Mouse (Mus musculus) Patski (cell line): ENCODE results near the gene Hk1. TPM values are rescaled to one million over a fixed set of nuclear protein-coding genes. Genes with fewer than 3 reads are reported as not detected.

ENCODE experiments used
- ATAC-seq: fragments of 100-300 bp; one replicate; pipeline ENCODE4 v1.8.0; 2021
- CTCF ChIA-PET: fragments of 350-600 bp; sonication (Branson Sonifier 250); formaldehyde crosslinking; loops from one replicate; lab custom pipeline; 2022; ENCODE audit warnings: inconsistent platforms; lab: Charles Lee
- POLR2A ChIA-PET: fragments of 350-600 bp; sonication (Branson Sonifier 250); formaldehyde crosslinking; loops from one replicate; lab custom pipeline; 2022; ENCODE audit warnings: antibody characterized with exemption, inconsistent platforms; lab: Charles Lee
- DNase-seq: peaks from one replicate; pipeline ENCODE4 v3.0.0-alpha.2; 2011; ENCODE audit warnings: low read depth, low spot score
- H3K27me3 ChIP-seq: fragments of 371-371 bp; one replicate; pipeline ENCODE4 v1.5.1; 2021
- CTCF ChIP-seq: fragments of 100-300 bp; IDR thresholded peaks from one replicate; pipeline ENCODE4 v1.5.1; 2021
- in situ Hi-C: fragments of 300-500 bp; cut with MboI; formaldehyde crosslinking; loops from 3 replicates; pipeline ENCODE4 v1.11.1; 2018; ENCODE audit warnings: low pct_unique_long_range_greater_than_20kb, mixed read lengths
- polyA plus RNA-seq: library from polyadenylated mRNA; unstranded; gene quantifications from one replicate; pipeline ENCODE4 v1.2.3, GENCODE M21; 2021

Gene Hk1
- polyA plus RNA-seq, 1 experiment from 2014 or later = 240 TPM

GRCm38 (mm10) chr10:62321457-62321856 is 58.3 kb downstream of the Hk1 start:
- no peak for TF ChIP-seq CTCF
- in situ Hi-C loops = no loop called here
- POLR2A ChIA-PET = interaction anchor here (1.0 to 1.2 kb wide), 2 partner anchors 12 to 16 kb away, joined by 3 read pairs; no protein-coding TSS in a partner anchor
- CTCF ChIA-PET = no interaction called here
- DNase-seq (no peak), ATAC-seq (no peak)
- no peaks in the 10 kb centered on the region for H3K27me3 ChIP-seq

GRCm38 (mm10) chr10:62320402-62320978 is 59.2 kb downstream of the Hk1 start:
- ATAC-seq = peak; percentile 81
- no peaks in the 10 kb centered on the region for H3K27me3 ChIP-seq
- CTCF ChIA-PET = no interaction called here
- in situ Hi-C loops = no loop called here
- POLR2A ChIA-PET = interaction anchor here (1.0 kb wide), 1 partner anchor 16 kb away, joined by 3 read pairs; no protein-coding TSS in a partner anchor
- TF ChIP-seq CTCF = no peak
- DNase-seq = no peak

- ATAC-seq (no peak), DNase-seq (no peak)
- no peaks in the 10 kb centered on the region for H3K27me3 ChIP-seq
- in situ Hi-C loops = no loop called here
- ChIA-PET CTCF (interaction anchor here (1.2 kb wide), 1 partner anchor 9 kb away, joined by 3 read pairs; no protein-coding TSS in a partner anchor), POLR2A (no interaction called here)
- TF ChIP-seq CTCF = no peak
Observed at GRCm38 (mm10) chr10:62319154-62319553, 60.6 kb downstream of the Hk1 start.

- no peaks in the 10 kb centered on the region for H3K27me3 ChIP-seq
- ATAC-seq = no peak
- in situ Hi-C loops = no loop called here
- DNase-seq = no peak
- CTCF ChIA-PET = no interaction called here
- TF ChIP-seq CTCF = no peak
- POLR2A ChIA-PET = no interaction called here
Observed at GRCm38 (mm10) chr10:62316467-62316866, 63.2 kb downstream of the Hk1 start.

GRCm38 (mm10) chr10:62313885-62314424 is 65.8 kb downstream of the Hk1 start:
- no peak for TF ChIP-seq CTCF
- CTCF ChIA-PET = interaction anchor here (0.9 to 1.5 kb wide), 5 partner anchors 14 to 96 kb away, joined by 3 to 5 read pairs (median 4); no protein-coding TSS in a partner anchor
- in situ Hi-C loops = no loop called here
- POLR2A ChIA-PET = interaction anchor here (0.5 to 1.0 kb wide), 4 partner anchors 18 to 159 kb away, joined by 3 to 5 read pairs (median 3); no protein-coding TSS in a partner anchor
- DNase-seq = no peak
- ATAC-seq = peak; percentile 77
- no peaks in the 10 kb centered on the region for H3K27me3 ChIP-seq

- no peak for DNase-seq
- TF ChIP-seq CTCF = no peak
- CTCF ChIA-PET = interaction anchor here (0.9 to 1.5 kb wide), 3 partner anchors 15 to 25 kb away, joined by 4 to 5 read pairs (median 4); no protein-coding TSS in a partner anchor
- POLR2A ChIA-PET = interaction anchor here (0.7 kb wide), 1 partner anchor 106 kb away, joined by 5 read pairs; no protein-coding TSS in a partner anchor
- H3K27me3 ChIP-seq = no peaks in the 10 kb centered on the region
- in situ Hi-C loops = no loop called here
- ATAC-seq = peak; percentile 42
Observed at GRCm38 (mm10) chr10:62313140-62313539, 66.6 kb downstream of the Hk1 start.

- TF ChIP-seq CTCF = no peak
- ChIA-PET CTCF (no interaction called here), POLR2A (no interaction called here)
- in situ Hi-C loops = no loop called here
- ATAC-seq (no peak), DNase-seq (no peak)
- no peaks in the 10 kb centered on the region for H3K27me3 ChIP-seq
Observed at GRCm38 (mm10) chr10:62311464-62311863, 68.2 kb downstream of the Hk1 start.

- ChIA-PET POLR2A (interaction anchor here (1.5 to 1.7 kb wide), 2 partner anchors 10 to 29 kb away, joined by 5 to 6 read pairs; no protein-coding TSS in a partner anchor), CTCF (interaction anchor here (0.6 to 1.2 kb wide), 3 partner anchors 8 to 15 kb away, joined by 3 read pairs; no protein-coding TSS in a partner anchor)
- H3K27me3 ChIP-seq = no peaks in the 10 kb centered on the region
- no peak for ATAC-seq
- DNase-seq = no peak
- no peak for TF ChIP-seq CTCF
- in situ Hi-C loops = no loop called here
Observed at GRCm38 (mm10) chr10:62310259-62311039, 69.3 kb downstream of the Hk1 start.

GRCm38 (mm10) chr10:62309593-62309992 is 70.1 kb downstream of the Hk1 start:
- H3K27me3 ChIP-seq = no peaks in the 10 kb centered on the region
- no peak for DNase-seq
- in situ Hi-C loops = no loop called here
- POLR2A ChIA-PET = interaction anchor here (1.5 to 1.7 kb wide), 2 partner anchors 9 to 30 kb away, joined by 5 to 6 read pairs; no protein-coding TSS in a partner anchor
- CTCF ChIA-PET = interaction anchor here (0.6 to 1.5 kb wide), 5 partner anchors 8 to 114 kb away, joined by 3 read pairs; no protein-coding TSS in a partner anchor
- no peak for ATAC-seq
- no peak for TF ChIP-seq CTCF

GRCm38 (mm10) chr10:62308896-62309491 is 70.7 kb downstream of the Hk1 start:
- CTCF ChIA-PET = interaction anchor here (1.3 to 1.5 kb wide), 2 partner anchors 26 to 114 kb away, joined by 3 read pairs; no protein-coding TSS in a partner anchor
- POLR2A ChIA-PET = interaction anchor here (0.8 to 1.7 kb wide), 3 partner anchors 8 to 31 kb away, joined by 4 to 6 read pairs (median 5); no protein-coding TSS in a partner anchor
- in situ Hi-C loops = no loop called here
- ATAC-seq (no peak), DNase-seq (no peak)
- TF ChIP-seq CTCF = no peak
- H3K27me3 ChIP-seq = no peaks in the 10 kb centered on the region
